Mouse (Mus musculus): Measurements from ENCODE around the gene Traf6. TPM values are rescaled to one million over a fixed set of nuclear protein-coding genes. Genes with fewer than 3 reads are reported as not detected.

The Traf6 gene
- total RNA-seq (2012; rRNA removed): 9.5 and 10.5 TPM in 2 replicates

GRCm38 (mm10) chr2:101678236-101679021, at the start of gene Traf6:
Gene Traf6 (plus strand): TSS chr2:101678429.
- H3K9me3 ChIP-seq (ENCODE audit: control insufficient read depth, insufficient read depth, low read depth, low read length): no peaks in the 10 kb centered on the region
- no peak within 1 kb of the TSS for H3K27ac ChIP-seq (ENCODE audit: insufficient read depth, low read depth, low read length, poor library complexity, severe bottlenecking)
- no peaks in the 10 kb centered on the region for H3K36me3 ChIP-seq (ENCODE audit: control insufficient read depth, insufficient read depth, low read length, poor library complexity, severe bottlenecking)
- in situ Hi-C loops (cut with MboI; ENCODE audit: low sequenced_read_pairs in 2 of 2, unreplicated experiment in 2 of 2): no loop called here
- TF ChIP-seq CHD2 (IDR thresholded peaks at IDR 0.05; ENCODE audit: low read depth, low read length) (no peak), HCFC1 (IDR thresholded peaks at IDR 0.05; ENCODE audit: borderline replicate concordance, insufficient read depth, low read length) (peak; percentile 56; the same call in 1 of the 2 replicates)
- peak within 1 kb of the TSS; percentile 94 for H3K9ac ChIP-seq (ENCODE audit: insufficient read depth, low read depth, low read length, poor library complexity, severe bottlenecking)
- no peaks in the 10 kb centered on the region for H3K4me1 ChIP-seq (ENCODE audit: control insufficient read depth in 2 of 2, insufficient read depth in 2 of 2, low read length in 2 of 2, poor library complexity in 1 of 2)
- DNase-seq (ENCODE audit: low read depth, low spot score): peak; percentile 60
- H3K4me3 ChIP-seq (ENCODE audit: insufficient read depth in 1 of 2, low read depth in 1 of 2, low read length in 2 of 2, poor library complexity in 1 of 2, severe bottlenecking in 1 of 2): peak within 1 kb of the TSS; percentile 93 to 95

- H3K36me3 ChIP-seq (ENCODE audit: control insufficient read depth, insufficient read depth, low read length, poor library complexity, severe bottlenecking): no peaks in the 10 kb centered on the region
- no peak overlapping the region for H3K4me3 ChIP-seq (ENCODE audit: insufficient read depth in 1 of 2, low read depth in 1 of 2, low read length in 2 of 2, poor library complexity in 1 of 2, severe bottlenecking in 1 of 2)
- no peak for TF ChIP-seq HCFC1 (IDR thresholded peaks at IDR 0.05; ENCODE audit: borderline replicate concordance, insufficient read depth, low read length)
- H3K4me1 ChIP-seq (ENCODE audit: control insufficient read depth in 2 of 2, insufficient read depth in 2 of 2, low read length in 2 of 2, poor library complexity in 1 of 2): no peaks in the 10 kb centered on the region
- no peak for DNase-seq (ENCODE audit: low read depth, low spot score)
- in situ Hi-C loops (cut with MboI; ENCODE audit: low sequenced_read_pairs in 2 of 2, unreplicated experiment in 2 of 2): no loop called here
- H3K9ac ChIP-seq (ENCODE audit: insufficient read depth, low read depth, low read length, poor library complexity, severe bottlenecking): no peak overlapping the region
- H3K9me3 ChIP-seq (ENCODE audit: control insufficient read depth, insufficient read depth, low read depth, low read length): no peaks in the 10 kb centered on the region
- no peak overlapping the region for H3K27ac ChIP-seq (ENCODE audit: insufficient read depth, low read depth, low read length, poor library complexity, severe bottlenecking)
These were observed 39.0 kb upstream of the Traf6 start for GRCm38 (mm10) chr2:101638979-101639839.

- H3K4me1 ChIP-seq (ENCODE audit: control insufficient read depth in 2 of 2, insufficient read depth in 2 of 2, low read length in 2 of 2, poor library complexity in 1 of 2): no peaks in the 10 kb centered on the region
- DNase-seq (ENCODE audit: low read depth, low spot score): no peak
- no peak for TF ChIP-seq ZNF384 (IDR thresholded peaks at IDR 0.05; ENCODE audit: low read depth, low read length)
- TF ChIP-seq MAFK (IDR thresholded peaks at IDR 0.05; ENCODE audit: insufficient read depth, low read depth, low read length): no peak
- no peak for TF ChIP-seq ZC3H11A (IDR thresholded peaks at IDR 0.05; ENCODE audit: borderline replicate concordance, low read depth, low read length)
- TF ChIP-seq CHD2 (IDR thresholded peaks at IDR 0.05; ENCODE audit: low read depth, low read length): no peak
- no peak for TF ChIP-seq HCFC1 (IDR thresholded peaks at IDR 0.05; ENCODE audit: borderline replicate concordance, insufficient read depth, low read length)
- H3K9me3 ChIP-seq (ENCODE audit: control insufficient read depth, insufficient read depth, low read depth, low read length): no peaks in the 10 kb centered on the region
- no peaks in the 10 kb centered on the region for H3K36me3 ChIP-seq (ENCODE audit: control insufficient read depth, insufficient read depth, low read length, poor library complexity, severe bottlenecking)
- H3K9ac ChIP-seq (ENCODE audit: insufficient read depth, low read depth, low read length, poor library complexity, severe bottlenecking): no peak overlapping the region
- in situ Hi-C loops (cut with MboI; ENCODE audit: low sequenced_read_pairs in 2 of 2, unreplicated experiment in 2 of 2): no loop called here
- H3K27ac ChIP-seq (ENCODE audit: insufficient read depth, low read depth, low read length, poor library complexity, severe bottlenecking): no peak overlapping the region
- no peak overlapping the region for H3K4me3 ChIP-seq (ENCODE audit: insufficient read depth in 1 of 2, low read depth in 1 of 2, low read length in 2 of 2, poor library complexity in 1 of 2, severe bottlenecking in 1 of 2)
These were observed 38.3 kb upstream of the Traf6 start for GRCm38 (mm10) chr2:101639840-101640350.

GRCm38 (mm10) chr2:101645841-101646240, 32.4 kb upstream of the Traf6 start:
- DNase-seq (ENCODE audit: low read depth, low spot score): no peak
- H3K27ac ChIP-seq (ENCODE audit: insufficient read depth, low read depth, low read length, poor library complexity, severe bottlenecking): no peak overlapping the region
- no peaks in the 10 kb centered on the region for H3K36me3 ChIP-seq (ENCODE audit: control insufficient read depth, insufficient read depth, low read length, poor library complexity, severe bottlenecking)
- H3K4me1 ChIP-seq (ENCODE audit: control insufficient read depth in 2 of 2, insufficient read depth in 2 of 2, low read length in 2 of 2, poor library complexity in 1 of 2): no peaks in the 10 kb centered on the region
- in situ Hi-C loops (cut with MboI; ENCODE audit: low sequenced_read_pairs in 2 of 2, unreplicated experiment in 2 of 2): no loop called here
- no peaks in the 10 kb centered on the region for H3K9me3 ChIP-seq (ENCODE audit: control insufficient read depth, insufficient read depth, low read depth, low read length)
- H3K9ac ChIP-seq (ENCODE audit: insufficient read depth, low read depth, low read length, poor library complexity, severe bottlenecking): no peak overlapping the region
- H3K4me3 ChIP-seq (ENCODE audit: insufficient read depth in 1 of 2, low read depth in 1 of 2, low read length in 2 of 2, poor library complexity in 1 of 2, severe bottlenecking in 1 of 2): no peak overlapping the region
- no peak for TF ChIP-seq HCFC1 (IDR thresholded peaks at IDR 0.05; ENCODE audit: borderline replicate concordance, insufficient read depth, low read length)
- TF ChIP-seq CHD2 (IDR thresholded peaks at IDR 0.05; ENCODE audit: low read depth, low read length): no peak
- no peak for TF ChIP-seq MAFK (IDR thresholded peaks at IDR 0.05; ENCODE audit: insufficient read depth, low read depth, low read length)
- TF ChIP-seq ZNF384 (IDR thresholded peaks at IDR 0.05; ENCODE audit: low read depth, low read length): no peak
- no peak for TF ChIP-seq ZC3H11A (IDR thresholded peaks at IDR 0.05; ENCODE audit: borderline replicate concordance, low read depth, low read length)

All from ES-E14 (cell line).